In the genomic region with DNA sequence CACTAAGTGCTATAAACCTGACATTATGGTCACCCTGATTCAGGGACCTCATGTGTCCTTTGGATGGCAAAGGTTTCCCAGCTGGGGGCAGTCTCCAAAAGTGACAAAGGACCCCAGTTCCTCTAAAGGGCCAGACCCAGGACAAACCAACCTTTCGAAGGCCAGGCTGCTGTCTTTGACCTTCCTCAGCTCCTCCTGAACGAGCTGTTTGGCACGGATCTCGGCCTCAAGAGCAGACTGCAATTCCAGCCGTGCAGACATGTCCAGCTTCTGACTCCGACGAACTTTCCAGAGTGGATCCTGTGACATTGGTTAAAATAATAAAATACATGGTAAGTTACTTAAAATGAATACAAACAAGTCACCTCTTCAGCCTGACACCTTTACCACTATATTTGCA, we compare ENCODE assay signal across 24 mouse cellular contexts. TPM values are rescaled to one million over a fixed set of nuclear protein-coding genes. Genes with fewer than 3 reads are reported as not detected.
DNase-seq lines count a peak whose midpoint lies in the region; ATAC-seq and TF ChIP-seq lines count a peak whose summit lies in the region.
"Had no signal": no experiment of that assay in that cellular context is flagged by ENCODE, and none has a peak within 500 bp of the region (broad histone marks: within the 10 kb centered on the region; RNA-seq: fewer than 3 reads in every experiment).

No protein-coding gene starts in this region.

- peak; percentile 47 to 62 for DNase-seq in adrenal gland, adult (ENCODE audit: inconsistent age in 2 of 2, low spot score in 1 of 2)
- no peak for DNase-seq in adrenal gland, postnatal 14 days
- DNase-seq in adrenal gland, adult 2 months, result peak; percentile 34
- no peak for DNase-seq in adrenal gland, postnatal 25 days
- DNase-seq in adrenal gland, postnatal 36 days, result peak; percentile 24 to 50
- DNase-seq in adrenal gland, adult 18-20 months (ENCODE audit: low spot score in 2 of 2), result no peak
- peak; percentile 3 for DNase-seq in heart, postnatal 0 days (ENCODE audit: low spot score)
- DNase-seq in heart, postnatal 10 days, result no peak
- DNase-seq: adrenal gland, adult 8-10 months; adrenal gland, postnatal 10 days; B cell, adult 2 months; cerebellum, adult 11 months; cerebellum, adult 11-12 months; cerebellum, adult 18-20 months; cerebellum, adult 2 months; cerebellum, adult 8-10 months; cerebellum, adult 9-10 months; cerebellum, adult 9-11 months; cerebellum, postnatal 10 days had no signal

- peaks cover 99% of the 10 kb centered on the region for H3K36me3 ChIP-seq in heart, postnatal 0 days (replicated peaks; ENCODE audit: control insufficient read depth, insufficient read depth, low read length)
- H3K36me3 ChIP-seq: G1E had no signal

- H3K9me3 ChIP-seq in heart, postnatal 0 days (replicated peaks; ENCODE audit: control insufficient read depth, low read length), result no peaks in the 10 kb centered on the region
- H3K9me3 ChIP-seq: G1E had no signal

- H3K27ac ChIP-seq in heart, postnatal 0 days (ENCODE audit: low read depth), result no peak overlapping the region

- no peak overlapping the region for H3K4me3 ChIP-seq in heart, postnatal 0 days (ENCODE audit: low read depth, low read length)

- no peaks in the 10 kb centered on the region for H3K4me1 ChIP-seq in heart, postnatal 0 days (ENCODE audit: control insufficient read depth, insufficient read depth)

- no peak for ATAC-seq in heart, postnatal 0 days (ENCODE audit: insufficient read depth, low read depth)
- ATAC-seq: activated CD4-positive, CD25-positive, alpha-beta regulatory T cell, adult 4 months; CD4-positive, CD25-positive, alpha-beta regulatory T cell, adult 4 months; Patski had no signal

- no peak for TF ChIP-seq CTCF in heart, postnatal 0 days (IDR thresholded peaks at IDR 0.05; ENCODE audit: low read depth)

- no peaks in the 10 kb centered on the region for H3K27me3 ChIP-seq in heart, postnatal 0 days (ENCODE audit: control insufficient read depth, insufficient read depth, low read length)
- H3K27me3 ChIP-seq: CH12.LX, Patski had no signal

- no peak overlapping the region for H3K9ac ChIP-seq in heart, postnatal 0 days (replicated peaks; ENCODE audit: low read depth, low read length)

- intact Hi-C loops in heart, postnatal 10 days (cut with DNase I), result no loop called here

- WGBS in heart, postnatal 0 days, result 86% methylated on average over 7 of the region's 7 CpGs

- no peak for TF ChIP-seq EP300 in heart, postnatal 0 days (IDR thresholded peaks at IDR 0.05; ENCODE audit: low read depth)

- H3K4me2 ChIP-seq in heart, postnatal 0 days (ENCODE audit: low read depth, low read length), result no peak overlapping the region

RNA-seq across cellular contexts. Expression of gene Amn, which starts 43.4 kb away (rescaled TPM):
- not detected in 2 replicates for total RNA-seq in adrenal gland, postnatal 14 days (2021)
- not detected for total RNA-seq in adrenal gland, adult 2 months (2021)
- 0.17 and 0.62 TPM in 2 replicates for polyA plus RNA-seq in adrenal gland, adult 2 months (2012; rRNA removed)
- total RNA-seq in adrenal gland, postnatal 25 days (2021), result 0.79 TPM in 1 of 2 replicates, not detected in the other
- not detected for total RNA-seq in adrenal gland, postnatal 36 days (2021)
- not detected for total RNA-seq in adrenal gland, adult 18-20 months (2021)
- total RNA-seq in heart, postnatal 0 days (2014; rRNA removed; ENCODE audit: low replicate concordance), result 7.5 TPM in 1 of 2 replicates, not detected in the other
- polyA plus RNA-seq in heart, postnatal 0 days (2015; fragmentation: Nextera tagmentation; extraction: Ambion mirVana), result 0.78 and 0.90 TPM in 2 replicates
- not detected for total RNA-seq in heart, postnatal 10 days (2021)
- total RNA-seq: G1E had no signal
- polyA plus RNA-seq: activated CD4-positive, CD25-positive, alpha-beta regulatory T cell, adult 4 months; CD4-positive, CD25-positive, alpha-beta regulatory T cell, adult 4 months had no signal

Comparison
In these comparisons a context has a peak if more than half of its experiments do, and no peak if none do; other contexts are left out.
1. DNase-seq: peak in adrenal gland, adult (2 of 2), adrenal gland, adult 2 months (single experiment), adrenal gland, postnatal 36 days (2 of 2) and heart, postnatal 0 days (single experiment); none in adrenal gland, postnatal 14 days (single experiment), adrenal gland, postnatal 25 days (single experiment), adrenal gland, adult 18-20 months (0 of 2) and heart, postnatal 10 days (0 of 2).